Mouse (Mus musculus): ENCODE data around the gene Rbfox1.

GRCm38 (mm10) chr16:6086200-6086599, 201.0 kb downstream of the Rbfox1 start:
- TF ChIP-seq POLR2A (IDR thresholded peaks at IDR 0.05; ENCODE audit: extremely low read depth, insufficient read depth, low read length) (no peak), CTCF (IDR thresholded peaks at IDR 0.05; ENCODE audit: low read depth, low read length) (no peak)
